Mouse (Mus musculus) limb, embryonic 12.5 days (tissue): ENCODE results near the gene Crebl2. TPM values are rescaled to one million over a fixed set of nuclear protein-coding genes. Genes with fewer than 3 reads are reported as not detected.

Source experiments
- ATAC-seq: fragments of 200-750 bp; cut with Nextera tagmentation; 2 replicates; pipeline ENCODE4 v1.8.0; 2017; ENCODE audit warnings: low read depth, moderate TSS enrichment; ENCODE audit not compliant: insufficient number of reproducible peaks, insufficient read depth, low FRiP score, low TSS enrichment
- H3K27ac ChIP-seq: fragments of 300-500 bp; sonication (generic); 2 replicates; pipeline ENCODE4 v1.5.1; 2016; ENCODE audit warnings: mild to moderate bottlenecking, moderate library complexity
- H3K27me3 ChIP-seq: fragments of 300-500 bp; sonication (generic); 2 replicates; pipeline ENCODE4 v1.6.1; 2016; ENCODE audit warnings: mild to moderate bottlenecking, moderate library complexity
- H3K36me3 ChIP-seq: fragments of 300-500 bp; sonication (generic); 2 replicates; pipeline ENCODE4 v1.6.1; 2016; ENCODE audit warnings: mild to moderate bottlenecking, moderate library complexity
- H3K4me1 ChIP-seq: fragments of 300-500 bp; sonication (generic); replicated peaks from 2 replicates; pipeline ENCODE4 v1.6.1; 2016
- H3K4me2 ChIP-seq: fragments of 300-500 bp; sonication (generic); 2 replicates; pipeline ENCODE4 v1.6.1; 2016; ENCODE audit warnings: mild to moderate bottlenecking, moderate library complexity
- H3K4me3 ChIP-seq: fragments of 300-500 bp; sonication (generic); replicated peaks from 2 replicates; pipeline ENCODE4 v1.5.1; 2016; ENCODE audit warnings: mild to moderate bottlenecking
- H3K9ac ChIP-seq: fragments of 300-500 bp; sonication (generic); replicated peaks from 2 replicates; pipeline ENCODE4 v1.6.1; 2016; ENCODE audit warnings: mild to moderate bottlenecking, moderate library complexity
- H3K9me3 ChIP-seq: fragments of 300-500 bp; sonication (generic); 2 replicates; pipeline ENCODE4 v1.6.1; 2016; ENCODE audit warnings: mild to moderate bottlenecking, moderate library complexity
- WGBS: fragments of 180-500 bp; shearing (Covaris S2); methylation state at CpG from one replicate; pipeline ENCODE4 v1.1.7; 2016; 5-methylcytosine and 5-hydroxymethylcytosine counted together
- polyA plus RNA-seq: library from polyadenylated mRNA; unstranded; fragments of >200 nt; fragmentation: Nextera tagmentation; extraction: Ambion mirVana; gene quantifications from 2 replicates; pipeline ENCODE4 v1.2.1, GENCODE M21; 2016

The Crebl2 gene
- polyA plus RNA-seq, 1 experiment from 2014 or later: 1.7 TPM

DNA sequence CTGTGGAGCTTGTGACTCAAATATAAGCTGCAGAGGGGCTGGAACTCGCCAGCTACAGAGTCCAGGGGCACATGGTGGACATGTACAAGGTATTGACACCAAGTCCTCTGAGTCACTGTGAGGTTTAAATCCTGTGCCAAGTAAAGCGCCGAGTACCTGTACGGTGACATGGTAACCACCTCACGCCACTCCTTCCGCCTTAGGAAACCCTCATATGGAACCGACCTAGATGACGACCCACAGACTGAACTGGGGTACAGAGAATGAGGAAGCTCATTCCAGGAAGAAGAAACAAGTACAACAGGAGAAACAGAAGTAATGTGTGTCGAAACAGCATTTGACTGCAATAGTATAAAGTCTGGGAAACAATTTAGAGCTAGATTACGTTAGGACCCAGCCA, 33.7 kb upstream of the Crebl2 start:
- Histone ChIP-seq H3K4me1 (peaks cover under 1% of the 10 kb centered on the region; the same call in 1 of the 2 replicates), H3K4me3 (no peak overlapping the region), H3K9ac (no peak overlapping the region), H3K9me3 (no peaks in the 10 kb centered on the region), H3K4me2 (no peak overlapping the region), H3K27ac (no peak overlapping the region), H3K27me3 (no peaks in the 10 kb centered on the region), H3K36me3 (no peaks in the 10 kb centered on the region)
- 92% methylated on average over 10 of the region's 10 CpGs for WGBS
- no peak for ATAC-seq

DNA sequence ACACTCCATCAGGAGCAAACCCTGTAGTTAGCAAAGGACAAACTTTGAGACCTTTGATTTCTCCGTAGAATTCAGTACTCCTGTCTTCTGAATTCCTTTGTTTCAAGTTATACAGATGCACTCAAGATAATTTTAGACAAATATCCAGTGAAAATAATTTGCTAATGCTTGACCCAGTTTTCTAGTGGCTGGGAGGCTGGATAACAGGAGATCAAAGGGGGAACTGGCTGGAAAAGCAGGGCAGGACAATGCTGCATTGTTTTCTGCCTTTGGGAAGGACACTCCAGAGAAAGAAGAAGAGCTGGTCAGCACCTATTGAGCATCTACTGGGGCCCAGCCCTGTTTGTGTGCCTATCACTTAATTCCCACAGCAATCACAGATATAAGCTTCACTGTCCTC, 28.5 kb upstream of the Crebl2 start:
- no peak for ATAC-seq

DNA sequence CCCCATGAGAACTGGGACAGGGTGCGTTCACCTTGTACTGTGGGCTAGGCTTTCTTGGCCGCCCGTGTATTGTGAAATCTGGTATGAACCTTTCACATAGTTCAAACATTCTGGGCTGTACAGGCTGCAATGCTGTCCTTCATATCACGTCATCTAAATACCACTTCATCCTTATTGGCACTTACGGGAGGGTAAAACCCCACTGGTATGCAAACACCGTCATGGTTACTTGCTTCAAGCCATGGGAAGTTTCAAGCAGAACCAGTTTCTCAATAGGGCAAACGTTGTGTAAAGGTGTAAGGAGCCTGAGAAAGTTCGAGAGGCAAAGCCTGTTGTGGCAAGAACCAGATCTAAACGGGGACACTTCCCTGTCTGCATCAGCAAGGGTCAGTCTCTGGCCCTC, 27.3 kb upstream of the Crebl2 start:
- Histone ChIP-seq H3K4me2 (no peak overlapping the region), H3K9ac (no peak overlapping the region), H3K27me3 (no peaks in the 10 kb centered on the region), H3K27ac (no peak overlapping the region), H3K4me1 (no peaks in the 10 kb centered on the region), H3K9me3 (no peaks in the 10 kb centered on the region), H3K4me3 (no peak overlapping the region), H3K36me3 (no peaks in the 10 kb centered on the region)
- 75% methylated on average over 9 of the region's 9 CpGs for WGBS
- no peak for ATAC-seq

More for the DNA sequence above, 28.5 kb upstream of the Crebl2 start:
- Histone ChIP-seq H3K27me3 (no peaks in the 10 kb centered on the region), H3K4me3 (no peak overlapping the region), H3K4me1 (no peaks in the 10 kb centered on the region), H3K4me2 (no peak overlapping the region), H3K9me3 (no peaks in the 10 kb centered on the region), H3K36me3 (no peaks in the 10 kb centered on the region), H3K9ac (no peak overlapping the region), H3K27ac (no peak overlapping the region)
- WGBS: 78% methylated on average over 1 of the region's 1 CpGs

DNA sequence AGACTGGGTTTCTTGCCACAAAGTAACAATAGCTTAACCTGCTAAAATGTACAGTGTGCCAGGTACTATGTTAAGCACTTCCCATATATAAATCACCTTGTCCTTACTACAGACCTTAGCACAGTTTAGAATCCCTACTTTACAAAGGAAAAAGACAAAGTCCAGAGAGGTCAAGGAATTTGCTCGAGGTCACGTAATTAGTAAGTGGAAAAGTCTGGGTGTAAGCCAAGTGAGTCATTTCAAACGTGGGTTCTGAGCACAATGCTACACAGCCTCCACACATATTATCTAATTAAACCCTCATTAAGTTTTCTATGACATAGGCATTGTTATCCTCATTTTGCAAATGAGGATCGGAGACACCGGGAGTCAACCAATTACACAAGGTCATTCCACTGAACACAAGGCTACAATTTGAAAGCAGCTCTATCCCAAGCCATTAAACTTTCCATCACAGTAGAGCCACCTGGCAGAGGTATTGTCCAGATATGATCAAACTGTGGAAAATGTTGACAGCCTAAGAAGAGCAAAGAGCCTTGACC, 25.1 kb upstream of the Crebl2 start:
- no peak for ATAC-seq
- Histone ChIP-seq H3K4me2 (no peak overlapping the region), H3K27ac (no peak overlapping the region), H3K4me3 (no peak overlapping the region), H3K27me3 (no peaks in the 10 kb centered on the region), H3K9ac (no peak overlapping the region), H3K4me1 (no peaks in the 10 kb centered on the region), H3K36me3 (no peaks in the 10 kb centered on the region), H3K9me3 (no peaks in the 10 kb centered on the region)
- 74% methylated on average over 5 of the region's 5 CpGs for WGBS

GRCm38 (mm10) chr6:134806130-134806529, 23.8 kb upstream of the Crebl2 start:
- ATAC-seq: no peak
- Histone ChIP-seq H3K27ac (no peak overlapping the region), H3K9ac (no peak overlapping the region), H3K4me1 (no peaks in the 10 kb centered on the region), H3K27me3 (no peaks in the 10 kb centered on the region), H3K4me3 (no peak overlapping the region), H3K4me2 (no peak overlapping the region), H3K36me3 (no peaks in the 10 kb centered on the region), H3K9me3 (no peaks in the 10 kb centered on the region)
- 87% methylated on average over 6 of the region's 6 CpGs for WGBS

- no peaks in the 10 kb centered on the region for H3K4me1 ChIP-seq
- H3K9ac ChIP-seq: no peak overlapping the region
- H3K27ac ChIP-seq: no peak overlapping the region
- H3K4me2 ChIP-seq: no peak overlapping the region
- no peak for ATAC-seq
- no peak overlapping the region for H3K4me3 ChIP-seq
- WGBS: 70% methylated on average over 1 of the region's 2 CpGs
- H3K9me3 ChIP-seq: no peaks in the 10 kb centered on the region
- H3K36me3 ChIP-seq: no peaks in the 10 kb centered on the region
- no peaks in the 10 kb centered on the region for H3K27me3 ChIP-seq
These were observed 22.9 kb upstream of the Crebl2 start for GRCm38 (mm10) chr6:134807091-134807490.

DNA sequence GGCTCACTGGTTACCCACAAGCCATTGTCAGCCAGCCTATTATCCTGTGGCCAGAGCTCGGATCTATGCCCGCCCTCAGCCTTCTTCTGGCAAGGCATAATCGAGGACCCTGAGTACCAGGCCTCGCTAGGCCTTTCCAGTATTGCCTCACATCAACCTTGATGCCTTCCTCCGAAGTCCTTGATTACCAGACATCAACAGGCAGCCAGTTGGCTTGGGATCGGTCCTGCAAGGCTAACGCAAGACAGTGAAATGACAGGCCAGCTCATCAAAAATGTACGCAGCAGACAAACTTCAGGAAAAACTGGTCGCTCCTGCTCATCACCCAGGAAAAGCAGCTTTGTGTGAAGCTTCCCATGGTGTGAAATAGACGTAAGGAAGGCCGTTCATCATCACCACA, 22.2 kb upstream of the Crebl2 start:
- 83% methylated on average over 11 of the region's 11 CpGs for WGBS
- no peak overlapping the region for H3K4me2 ChIP-seq
- no peak overlapping the region for H3K9ac ChIP-seq
- no peaks in the 10 kb centered on the region for H3K9me3 ChIP-seq
- H3K36me3 ChIP-seq: no peaks in the 10 kb centered on the region
- no peaks in the 10 kb centered on the region for H3K4me1 ChIP-seq
- H3K4me3 ChIP-seq: no peak overlapping the region
- no peak overlapping the region for H3K27ac ChIP-seq
- no peak for ATAC-seq
- H3K27me3 ChIP-seq: no peaks in the 10 kb centered on the region

- 74% methylated on average over 1 of the region's 1 CpGs for WGBS
- H3K4me3 ChIP-seq: no peak overlapping the region
- no peaks in the 10 kb centered on the region for H3K9me3 ChIP-seq
- ATAC-seq: no peak
- H3K27me3 ChIP-seq: no peaks in the 10 kb centered on the region
- no peaks in the 10 kb centered on the region for H3K4me1 ChIP-seq
- no peak overlapping the region for H3K27ac ChIP-seq
- H3K9ac ChIP-seq: no peak overlapping the region
- no peak overlapping the region for H3K4me2 ChIP-seq
- no peaks in the 10 kb centered on the region for H3K36me3 ChIP-seq
These were observed 16.9 kb upstream of the Crebl2 start for GRCm38 (mm10) chr6:134813066-134813465.

DNA sequence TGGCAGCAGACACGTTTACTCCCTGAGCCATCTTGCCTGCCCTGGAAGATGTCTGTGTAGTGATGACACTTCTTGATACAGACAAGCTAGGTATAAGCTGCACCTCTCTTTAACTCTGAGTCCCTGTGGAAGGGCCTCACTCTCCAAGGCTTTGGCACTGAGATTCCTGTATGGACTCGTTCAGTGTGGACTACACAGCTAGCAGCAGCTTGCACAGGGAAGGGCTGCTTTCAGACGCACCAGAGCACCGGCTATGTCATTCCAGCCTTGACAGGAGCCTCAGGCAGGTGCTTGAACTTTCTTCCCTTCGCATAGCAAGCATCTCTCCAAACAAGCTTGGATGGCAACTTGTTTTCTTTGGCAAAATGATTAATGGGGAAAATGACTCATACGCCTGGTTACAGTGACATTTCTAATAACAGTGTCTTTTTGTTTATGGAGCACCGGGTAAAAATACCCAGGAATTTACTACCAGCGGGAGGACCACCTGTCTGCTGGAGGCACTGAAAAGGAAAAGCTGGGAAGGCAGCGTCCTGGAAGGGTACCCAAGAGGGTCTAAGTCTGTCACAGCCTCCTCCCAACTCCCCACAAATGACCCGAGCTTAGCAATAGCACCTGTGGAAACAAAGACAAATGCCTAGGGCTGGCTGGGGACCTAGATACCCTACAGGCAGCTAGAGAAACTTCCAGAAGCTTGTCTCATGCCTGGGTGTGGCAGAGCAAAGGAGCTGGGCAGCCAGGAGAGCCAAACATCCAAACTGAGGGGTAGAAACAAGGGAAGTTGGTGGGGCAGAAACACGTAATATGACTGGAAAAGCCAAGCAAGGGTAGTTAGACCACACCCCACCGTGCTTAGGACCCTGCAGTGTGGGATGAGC, 12.7 kb upstream of the Crebl2 start:
- H3K27ac ChIP-seq: 0 out of 2 replicates have a peak overlapping the region, but pooled peaks have one; percentile 20
- 62% methylated on average over 12 of the region's 12 CpGs for WGBS

GRCm38 (mm10) chr6:134819741-134820140, 10.2 kb upstream of the Crebl2 start:
- no peak overlapping the region for H3K27ac ChIP-seq
- no peaks in the 10 kb centered on the region for H3K36me3 ChIP-seq
- no peak overlapping the region for H3K4me2 ChIP-seq
- no peak overlapping the region for H3K9ac ChIP-seq
- H3K9me3 ChIP-seq: no peaks in the 10 kb centered on the region
- whole genome bisulfite sequencing: 69% methylated on average over 5 of the region's 5 CpGs
- no peak overlapping the region for H3K4me3 ChIP-seq
- no peaks in the 10 kb centered on the region for H3K27me3 ChIP-seq
- ATAC-seq: no peak
- H3K4me1 ChIP-seq: no peaks in the 10 kb centered on the region

More for the DNA sequence above, 12.7 kb upstream of the Crebl2 start:
- H3K9ac ChIP-seq: no peak overlapping the region
- H3K27me3 ChIP-seq: no peaks in the 10 kb centered on the region
- H3K4me3 ChIP-seq: no peak overlapping the region
- no peaks in the 10 kb centered on the region for H3K4me1 ChIP-seq
- ATAC-seq: peak; percentile 31; the same call in 1 of the 2 replicates
- no peak overlapping the region for H3K4me2 ChIP-seq
- H3K36me3 ChIP-seq: no peaks in the 10 kb centered on the region
- no peaks in the 10 kb centered on the region for H3K9me3 ChIP-seq

DNA sequence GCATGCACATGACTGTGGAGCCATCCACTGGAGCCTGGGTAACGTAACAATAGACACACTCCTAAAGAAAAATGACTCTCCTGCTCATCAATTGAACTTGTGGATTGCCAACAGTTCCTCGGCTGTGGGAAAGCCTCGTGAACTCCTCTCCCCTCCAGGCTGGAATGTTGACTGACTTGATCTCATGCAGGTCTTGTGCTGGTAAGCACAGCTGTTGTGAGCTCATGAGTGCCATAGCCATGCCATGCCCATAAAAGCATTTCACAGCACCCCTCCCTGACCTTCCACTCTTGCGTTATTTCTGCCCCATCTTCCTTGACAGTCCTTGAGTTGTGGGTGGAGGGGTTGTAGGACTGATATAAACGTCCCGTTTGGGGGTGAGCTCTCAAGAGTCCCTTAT, 9.5 kb upstream of the Crebl2 start:
- Histone ChIP-seq H3K27me3 (no peaks in the 10 kb centered on the region), H3K4me1 (no peaks in the 10 kb centered on the region), H3K9ac (no peak overlapping the region), H3K9me3 (no peaks in the 10 kb centered on the region), H3K36me3 (no peaks in the 10 kb centered on the region), H3K27ac (no peak overlapping the region), H3K4me3 (no peak overlapping the region), H3K4me2 (no peak overlapping the region)
- WGBS: 66% methylated on average over 6 of the region's 6 CpGs
- no peak for ATAC-seq
